Mouse (Mus musculus) cerebellum, postnatal 4 days (tissue): ENCODE measurements around the gene Gm20388.
A peak's percentile ranks its signal among the peaks of the same experiment; 100 is the strongest.

Source experiments
- DNase-seq, 2 experiments: peaks; one replicate each; pipeline ENCODE4 v3.0.0; 2022; ENCODE audit warnings: low spot score in 2 of 2, mixed read lengths in 1 of 2

The Gm20388 gene

GRCm38 (mm10) chr8:123352118-123352517, 3441.5 kb downstream of the Gm20388 start:
- DNase-seq, result no peak

- DNase-seq, result peak in 1 of 2 experiments; percentile 53
Observed at GRCm38 (mm10) chr8:123352786-123353185, 3442.1 kb downstream of the Gm20388 start.

- DNase-seq, result no peak
Observed at GRCm38 (mm10) chr8:123353216-123353615, 3442.6 kb downstream of the Gm20388 start.

GRCm38 (mm10) chr8:123361082-123361739, 3450.6 kb downstream of the Gm20388 start:
- DNase-seq, result peak; percentile 77 to 86

DNA sequence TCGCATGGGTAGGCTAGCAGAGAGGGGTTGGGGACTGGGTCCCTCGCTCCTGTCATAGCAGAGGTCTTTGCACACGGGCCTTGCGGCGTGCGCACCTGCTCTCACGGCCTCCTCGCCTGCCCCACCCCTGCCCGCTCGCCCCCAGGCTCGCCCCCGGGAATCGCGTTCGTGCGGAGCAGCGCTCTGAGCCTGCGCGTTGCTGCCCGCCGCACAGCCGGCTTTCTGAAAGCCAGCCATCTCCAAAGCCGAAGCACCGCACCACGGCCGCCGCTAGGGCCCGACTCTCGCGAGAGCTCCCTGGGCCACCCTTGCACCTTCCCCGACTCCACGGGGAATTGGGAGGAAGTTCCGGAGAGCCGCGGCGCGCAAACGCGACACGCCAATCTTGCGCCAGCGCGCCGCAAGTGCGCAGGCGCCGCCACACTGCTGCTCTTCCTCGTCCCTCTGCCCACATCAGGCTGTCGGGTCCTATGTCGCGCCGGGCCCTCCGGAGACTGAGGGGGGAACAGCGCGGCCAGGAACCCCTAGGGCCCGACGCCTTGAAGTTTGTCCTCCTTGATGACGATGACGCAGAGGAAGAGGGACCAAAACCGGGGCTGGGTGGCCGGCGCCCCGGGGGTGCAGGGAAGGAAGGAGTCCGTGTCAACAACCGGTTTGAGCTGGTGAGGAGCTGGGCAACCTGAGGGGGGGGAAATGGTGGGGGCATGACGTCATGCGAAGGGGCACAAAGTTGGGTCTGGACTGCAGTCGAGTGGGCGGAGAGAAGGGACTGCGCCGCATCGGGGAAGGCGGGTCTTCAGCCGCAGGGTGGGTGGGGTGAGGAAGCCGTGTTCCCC, 3463.0 kb downstream of the Gm20388 start, which contains the start of gene Tcf25:
Gene Tcf25 (plus strand): TSS at position 351 of the 836 bp plus-strand sequence.
- peak; percentile 93 to 97 for DNase-seq

GRCm38 (mm10) chr8:123374239-123374578, 3463.6 kb downstream of the Gm20388 start:
- DNase-seq, result peak; percentile 91 to 95

- no peak for DNase-seq
Observed at GRCm38 (mm10) chr8:123375701-123376100, 3465.1 kb downstream of the Gm20388 start.

DNA sequence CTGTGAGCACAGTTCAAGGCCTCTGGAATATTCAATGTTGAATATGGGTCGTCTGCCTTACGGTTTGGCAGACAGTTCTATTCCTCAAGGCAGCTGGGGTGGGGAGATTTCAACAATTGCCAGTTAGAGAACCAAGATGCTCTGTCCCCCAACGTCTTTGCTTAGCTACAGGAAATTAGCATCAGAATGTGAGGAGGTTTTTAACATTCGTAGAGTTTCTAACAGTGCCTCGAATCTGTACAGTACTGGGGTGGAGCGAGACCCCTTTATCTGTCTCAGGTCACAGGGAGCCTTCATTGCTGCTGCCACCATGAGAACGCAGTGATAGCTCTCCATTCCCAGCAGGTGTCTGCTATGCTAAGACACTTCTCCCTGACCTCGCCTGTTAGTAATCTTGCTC, 3465.5 kb downstream of the Gm20388 start:
- DNase-seq, result no peak

- DNase-seq, result no peak
Observed at GRCm38 (mm10) chr8:123381711-123382110, 3471.1 kb downstream of the Gm20388 start.

- DNase-seq, result no peak
Observed at GRCm38 (mm10) chr8:123382516-123382915, 3471.9 kb downstream of the Gm20388 start.

DNA sequence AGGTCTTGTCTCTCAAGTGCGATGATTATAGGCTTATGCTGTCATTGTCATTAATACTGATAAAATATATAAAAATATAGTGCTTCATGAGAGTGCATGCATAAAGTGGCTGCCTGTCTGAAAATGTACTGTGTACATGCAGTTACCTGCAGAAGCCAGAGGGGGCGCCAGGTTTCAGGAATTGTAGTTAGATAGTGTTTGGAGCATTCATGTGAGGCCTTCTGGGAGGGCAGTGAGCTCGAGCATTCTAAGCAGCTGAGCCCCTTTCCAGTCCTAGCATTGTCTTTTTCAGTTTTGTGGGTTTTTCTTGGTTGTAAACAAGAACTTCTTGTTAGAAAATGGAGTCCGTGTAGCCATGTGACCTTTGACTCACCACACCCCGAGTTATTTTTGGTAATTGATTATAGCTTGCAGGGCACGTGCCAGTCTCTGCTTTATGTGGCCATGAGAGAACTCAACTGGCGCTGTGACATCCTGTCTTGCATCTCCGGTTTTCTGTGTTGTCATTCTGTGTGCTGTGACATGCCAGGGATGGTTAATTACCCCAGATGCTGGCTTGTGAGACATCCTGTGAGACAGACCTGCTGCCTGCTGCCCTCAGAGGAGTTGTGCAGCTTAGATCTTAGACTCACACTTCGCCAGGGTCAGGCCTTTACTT, 3474.4 kb downstream of the Gm20388 start:
- no peak for DNase-seq

- DNase-seq, result no peak
Observed at GRCm38 (mm10) chr8:123387041-123387440, 3476.4 kb downstream of the Gm20388 start.

GRCm38 (mm10) chr8:123387801-123388200, 3477.2 kb downstream of the Gm20388 start:
- no peak for DNase-seq

GRCm38 (mm10) chr8:123389026-123389425, 3478.4 kb downstream of the Gm20388 start:
- no peak for DNase-seq

DNA sequence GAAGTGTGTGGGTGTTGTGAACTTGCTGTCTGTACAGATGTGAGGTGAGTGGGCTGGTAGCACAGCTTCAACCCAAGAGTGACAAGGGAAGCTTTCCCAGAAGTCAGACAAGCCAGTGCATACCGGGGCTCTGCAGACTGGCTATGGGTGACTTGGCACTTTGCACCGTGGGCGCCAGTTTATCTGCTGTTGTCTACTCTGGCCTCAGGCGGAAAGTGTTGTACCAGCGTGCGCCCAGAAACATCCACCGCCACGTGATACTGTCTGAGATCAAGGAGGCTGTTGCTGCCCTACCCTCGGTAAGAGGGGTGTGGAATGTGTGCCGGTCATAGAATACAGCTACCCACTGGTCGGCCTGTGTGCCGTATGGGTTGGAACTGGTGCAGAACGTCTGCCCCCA, 3487.7 kb downstream of the Gm20388 start:
- DNase-seq, result no peak

- DNase-seq, result no peak
Observed at GRCm38 (mm10) chr8:123401936-123402335, 3491.3 kb downstream of the Gm20388 start.

GRCm38 (mm10) chr8:123402730-123403326, 3492.2 kb downstream of the Gm20388 start:
- no peak for DNase-seq

DNA sequence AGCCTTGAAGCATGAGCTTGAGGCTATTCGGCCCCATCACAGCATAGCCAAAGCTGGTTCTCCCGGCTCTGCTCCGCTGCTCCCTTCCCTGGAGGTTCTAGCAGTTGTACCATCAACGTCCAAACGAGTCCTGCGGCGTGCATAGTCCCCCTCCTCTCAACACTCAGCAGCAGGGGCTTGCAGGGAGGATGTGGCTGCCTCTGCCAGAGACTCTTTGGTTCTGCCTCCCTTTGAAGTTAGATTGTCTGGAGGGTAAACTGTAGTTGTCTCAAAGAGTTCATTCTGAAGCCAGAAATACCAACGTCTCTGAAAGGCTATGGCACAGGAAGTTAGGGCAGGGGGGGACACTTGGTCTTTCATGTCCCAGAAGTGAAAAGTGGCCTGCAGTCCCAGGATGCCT, 3493.9 kb downstream of the Gm20388 start:
- DNase-seq, result no peak

- DNase-seq, result peak; percentile 66 to 82
Observed at GRCm38 (mm10) chr8:123406786-123407185, 3496.1 kb downstream of the Gm20388 start, which contains the start of gene Mc1r. Gene Mc1r (plus strand): TSS chr8:123407107.

- DNase-seq, result no peak
Observed at GRCm38 (mm10) chr8:123407612-123408011, 3497.0 kb downstream of the Gm20388 start.

DNA sequence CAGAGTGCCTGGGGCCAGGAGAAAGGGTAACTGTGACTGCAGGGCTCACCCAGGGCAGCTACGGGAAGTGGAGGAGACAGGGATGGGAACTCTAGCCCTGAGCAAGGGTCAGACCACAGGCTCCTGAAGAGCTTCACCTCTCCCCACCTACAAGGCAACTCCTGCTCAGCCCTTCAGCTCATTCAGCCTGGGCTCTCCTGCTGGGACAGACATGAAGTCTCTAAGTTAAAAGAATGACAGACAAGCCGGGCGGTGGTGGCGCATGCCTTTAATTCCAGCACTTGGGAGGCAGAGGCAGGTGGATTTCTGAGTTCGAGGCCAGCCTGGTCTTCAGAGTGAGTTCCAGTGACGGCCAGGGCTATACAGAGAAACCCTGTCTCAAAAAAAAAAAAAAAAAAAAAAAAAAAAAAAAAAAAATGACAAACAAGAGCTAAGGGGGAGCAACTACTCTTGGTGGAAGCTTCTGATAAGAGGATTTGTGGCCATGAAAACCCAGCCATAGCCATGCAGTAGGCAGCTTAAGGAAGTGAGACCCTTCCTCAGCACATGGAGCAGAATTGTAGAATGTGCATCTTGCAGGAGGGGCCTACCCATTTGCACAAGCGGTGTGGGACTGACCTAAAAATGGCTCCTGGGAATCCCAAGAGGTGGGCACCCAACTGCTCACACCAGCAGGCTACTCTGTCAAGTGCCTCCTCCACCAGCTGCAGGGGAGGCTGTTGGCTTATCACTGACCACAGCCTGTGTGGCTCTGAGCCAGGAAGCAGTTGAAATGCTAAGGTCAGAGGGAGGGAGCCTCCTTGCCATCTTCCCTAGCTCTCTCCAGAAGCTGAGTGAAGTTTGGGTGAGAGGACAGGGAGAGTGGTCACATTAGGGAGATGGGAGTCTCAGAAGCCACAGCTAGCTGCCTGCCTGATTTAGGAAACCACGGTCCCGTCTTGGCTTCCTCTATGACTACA, 3498.2 kb downstream of the Gm20388 start:
- no peak for DNase-seq
